Mouse (Mus musculus) inflammation-experienced regulatory T-cells, adult 6 months (primary cell): ENCODE data around the gene Espn. TPM values are rescaled to one million over a fixed set of nuclear protein-coding genes. Genes with fewer than 3 reads are reported as not detected.

Experiments used
- ATAC-seq: one replicate; pipeline ENCODE4 v1.8.0; 2017
- polyA plus RNA-seq, 3 experiments: library from polyadenylated mRNA; unstranded; fragments of 100-300 nt; shearing (Covaris generic); gene quantifications; one replicate each; pipeline ENCODE4 v1.2.1; 2017

Espn gene
- 10 to 100 TPM in 1 of 3 experiments, 1 to 10 TPM in 2; 6.0 to 13.1 (median 9.7) TPM for polyA plus RNA-seq

DNA sequence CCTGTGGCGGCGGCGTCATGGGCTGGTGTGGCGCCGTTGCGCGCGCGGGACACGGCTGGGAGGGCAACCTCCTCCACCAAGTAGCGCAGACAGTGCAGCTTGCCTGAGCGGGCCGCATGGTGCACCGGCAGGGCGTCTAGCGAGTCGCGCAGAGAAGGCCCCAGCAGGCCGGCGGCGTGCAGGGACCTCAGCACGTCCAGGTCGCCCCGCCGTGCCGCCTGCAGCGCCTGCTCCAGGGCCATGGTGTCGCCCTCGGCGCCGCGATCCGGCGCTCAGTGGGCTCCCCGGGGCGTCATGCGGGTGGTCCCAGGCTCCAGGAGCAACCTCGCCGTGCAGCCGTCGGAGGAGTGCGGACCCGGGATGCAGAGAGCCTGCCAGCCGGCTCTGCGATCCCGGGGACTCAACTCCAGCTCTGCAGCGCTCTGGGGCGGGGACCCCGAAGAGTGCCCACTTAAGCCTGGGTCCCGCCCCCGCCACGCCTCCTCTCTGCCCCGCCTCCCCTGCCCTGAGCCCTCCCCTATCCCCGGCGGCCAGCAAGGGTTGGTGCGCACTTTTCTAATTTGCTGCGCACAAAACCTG lies at the start of gene Espn:
TSS of gene Espn (minus strand) at position 406 of the 579 bp plus-strand sequence.
- ATAC-seq: no peak

DNA sequence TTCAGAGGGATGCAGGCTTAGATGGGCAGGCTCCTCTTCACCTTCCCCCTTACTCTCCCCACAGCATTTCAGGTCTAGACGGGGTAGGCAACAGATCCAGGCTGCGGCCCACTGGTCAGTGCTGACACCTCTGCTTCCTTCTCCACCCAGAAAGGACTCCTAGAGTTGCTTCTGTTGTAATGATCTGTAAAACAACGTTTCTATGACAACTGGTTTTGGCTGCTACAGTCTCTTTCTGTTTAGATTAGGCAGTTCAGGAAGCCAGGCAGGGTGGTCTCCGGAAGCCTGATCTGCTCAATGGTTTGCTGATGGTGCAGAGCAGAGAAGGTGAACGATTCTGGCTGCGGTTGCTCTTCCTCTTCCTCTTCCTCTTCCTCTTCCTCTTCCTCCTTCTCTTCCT lies 49.3 kb upstream of the Espn start:
- ATAC-seq: peak; percentile 41

- ATAC-seq: no peak
Measured at GRCm38 (mm10) chr4:152199617-152200016, 47.4 kb upstream of the Espn start.

GRCm38 (mm10) chr4:152197545-152197944 lies 45.4 kb upstream of the Espn start:
- peak; percentile 90 for ATAC-seq

DNA sequence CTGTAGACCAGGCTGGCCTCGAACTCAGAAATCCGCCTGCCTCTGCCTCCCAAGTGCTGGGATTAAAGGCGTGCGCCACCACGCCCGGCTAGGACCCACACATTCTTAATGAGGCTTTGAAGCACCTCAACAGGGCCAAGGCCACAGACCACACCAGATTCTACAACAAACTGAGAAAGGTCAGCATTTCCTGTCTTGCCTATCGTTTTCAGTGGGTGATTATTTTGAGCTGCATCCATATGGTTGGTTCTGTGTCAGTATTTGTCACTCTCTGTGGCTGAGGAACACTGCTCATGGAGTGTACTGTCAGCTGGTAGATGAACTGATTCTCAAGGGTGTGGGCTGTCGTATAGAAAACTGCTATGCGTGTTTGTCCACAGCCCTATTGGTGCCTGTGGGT lies 44.1 kb upstream of the Espn start:
- ATAC-seq: no peak

GRCm38 (mm10) chr4:152194476-152195175 lies 42.5 kb upstream of the Espn start:
- ATAC-seq: no peak

DNA sequence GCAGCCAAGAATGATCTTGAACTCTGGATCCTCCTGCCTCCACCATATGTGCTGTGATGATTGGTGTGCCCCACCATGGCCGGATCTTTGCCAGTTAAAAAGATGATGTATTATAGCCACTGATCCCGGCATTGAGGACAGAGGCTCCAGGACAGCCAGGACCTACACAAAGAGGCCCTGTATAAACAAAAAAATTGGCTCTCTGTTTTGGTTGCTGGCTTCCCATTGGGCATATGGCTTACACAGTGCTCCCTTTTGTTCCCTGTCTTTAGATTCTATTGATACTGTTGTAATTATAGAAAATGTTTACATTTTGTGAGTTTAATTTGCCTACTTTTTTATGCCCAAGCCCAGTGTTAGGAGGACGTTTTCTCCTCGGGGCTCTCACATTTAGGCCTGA lies 40.4 kb upstream of the Espn start:
- ATAC-seq: no peak

GRCm38 (mm10) chr4:152190701-152191100 lies 38.5 kb upstream of the Espn start:
- ATAC-seq: no peak

- ATAC-seq: no peak
Measured at GRCm38 (mm10) chr4:152190096-152190653, 38.0 kb upstream of the Espn start.

- ATAC-seq: peak; percentile 13
Measured at GRCm38 (mm10) chr4:152189691-152190090, 37.5 kb upstream of the Espn start.

DNA sequence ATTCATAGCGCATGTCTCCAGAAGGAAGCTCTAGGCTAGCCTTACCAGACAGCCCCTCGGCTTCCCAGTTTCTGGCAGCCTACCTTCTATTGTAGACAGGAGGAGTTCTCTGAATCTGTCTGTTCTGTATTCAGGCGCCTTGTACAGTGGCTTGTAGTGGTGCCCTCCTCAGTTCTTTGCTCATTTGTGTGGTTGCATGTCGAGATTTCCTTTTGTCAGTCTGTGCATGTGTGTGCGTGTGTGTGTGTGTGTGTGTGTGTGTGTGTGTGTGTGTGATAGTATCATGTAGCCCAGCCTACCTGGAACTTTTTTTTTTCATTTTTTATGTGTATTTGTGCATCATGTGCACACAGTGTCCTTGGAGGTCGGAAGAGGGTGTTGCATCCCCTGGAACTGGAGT lies 36.9 kb upstream of the Espn start:
- ATAC-seq: no peak

DNA sequence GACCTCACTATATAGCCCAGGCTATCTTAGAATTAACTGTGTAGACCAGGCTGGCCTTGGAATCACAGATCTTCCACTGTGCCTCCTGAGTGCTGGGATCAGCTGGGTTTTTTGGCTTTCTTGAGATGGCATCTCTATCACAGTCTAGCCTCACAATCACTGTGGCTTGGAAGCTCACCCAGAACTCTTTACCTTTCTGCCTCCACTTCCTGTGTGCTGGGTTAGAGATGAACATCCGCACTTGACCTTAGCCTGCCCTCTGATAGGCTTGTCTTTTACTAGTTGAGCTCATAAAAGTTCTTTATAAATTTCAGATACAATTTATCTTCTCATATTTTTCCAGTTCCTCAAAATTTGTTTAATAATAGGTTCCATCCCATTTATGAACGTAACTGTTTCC lies 36.5 kb upstream of the Espn start:
- peak; percentile 58 for ATAC-seq

DNA sequence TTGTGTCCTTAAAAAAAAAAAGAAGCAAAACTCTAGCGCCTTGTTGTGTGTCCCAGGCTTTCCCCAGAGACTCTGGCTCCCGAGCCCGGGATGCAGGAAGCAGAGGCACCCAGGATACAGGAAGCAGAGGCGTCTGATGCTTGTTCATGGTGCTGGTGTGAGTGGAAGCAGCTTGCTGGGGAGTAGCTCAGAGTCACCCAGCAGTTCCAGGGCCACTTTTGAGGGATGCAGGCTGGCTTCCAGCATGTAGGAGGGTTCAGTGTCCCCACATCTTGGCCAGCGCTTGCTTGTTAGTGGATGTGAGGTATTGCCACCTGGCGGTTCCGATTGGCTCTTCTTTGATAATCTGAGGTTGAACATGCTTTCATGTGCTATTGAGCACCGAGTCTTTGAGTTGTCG lies 35.0 kb upstream of the Espn start:
- no peak for ATAC-seq

DNA sequence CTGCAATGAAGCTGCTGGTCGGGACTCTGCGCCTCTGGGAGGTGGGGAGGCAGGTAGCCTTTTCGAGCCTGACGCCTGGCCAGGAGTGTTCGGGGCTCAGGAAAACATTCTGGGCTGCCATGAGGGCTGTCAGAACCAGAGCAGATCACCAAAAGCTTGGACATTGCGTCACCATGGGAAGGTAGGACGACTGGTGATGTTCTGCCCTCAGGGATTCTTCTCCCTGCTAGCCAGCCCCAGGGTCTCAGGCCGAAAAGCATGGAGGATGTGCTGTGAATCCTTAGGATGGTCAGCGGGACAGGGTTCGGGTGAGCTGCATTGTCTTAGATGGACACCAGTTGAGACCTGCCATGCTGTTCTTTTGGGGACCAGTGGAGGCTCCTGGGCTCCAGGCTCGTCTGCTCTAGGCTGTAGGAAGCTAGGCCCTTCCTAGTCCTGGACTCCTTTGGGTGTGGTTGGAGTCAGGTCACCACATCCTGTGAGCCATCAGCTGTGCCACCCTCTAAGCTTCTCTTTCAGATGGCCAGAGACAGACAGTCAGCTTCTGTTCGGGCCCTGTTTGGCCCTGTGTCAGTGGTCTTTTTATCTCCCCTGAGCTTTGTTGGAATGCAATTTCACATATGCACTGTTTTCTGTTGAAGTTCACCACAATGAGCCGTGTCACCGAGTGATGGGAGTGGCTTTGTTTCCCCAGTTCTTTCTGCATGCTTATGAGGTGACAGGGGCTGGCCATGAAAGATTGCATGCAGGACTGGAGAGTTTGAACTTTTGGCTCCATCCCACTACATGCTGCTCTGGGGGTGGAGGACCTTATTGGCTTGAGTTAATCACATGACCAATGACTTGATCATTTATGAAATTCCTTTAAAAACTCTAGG lies 34.3 kb upstream of the Espn start:
- peak; percentile 27 for ATAC-seq

DNA sequence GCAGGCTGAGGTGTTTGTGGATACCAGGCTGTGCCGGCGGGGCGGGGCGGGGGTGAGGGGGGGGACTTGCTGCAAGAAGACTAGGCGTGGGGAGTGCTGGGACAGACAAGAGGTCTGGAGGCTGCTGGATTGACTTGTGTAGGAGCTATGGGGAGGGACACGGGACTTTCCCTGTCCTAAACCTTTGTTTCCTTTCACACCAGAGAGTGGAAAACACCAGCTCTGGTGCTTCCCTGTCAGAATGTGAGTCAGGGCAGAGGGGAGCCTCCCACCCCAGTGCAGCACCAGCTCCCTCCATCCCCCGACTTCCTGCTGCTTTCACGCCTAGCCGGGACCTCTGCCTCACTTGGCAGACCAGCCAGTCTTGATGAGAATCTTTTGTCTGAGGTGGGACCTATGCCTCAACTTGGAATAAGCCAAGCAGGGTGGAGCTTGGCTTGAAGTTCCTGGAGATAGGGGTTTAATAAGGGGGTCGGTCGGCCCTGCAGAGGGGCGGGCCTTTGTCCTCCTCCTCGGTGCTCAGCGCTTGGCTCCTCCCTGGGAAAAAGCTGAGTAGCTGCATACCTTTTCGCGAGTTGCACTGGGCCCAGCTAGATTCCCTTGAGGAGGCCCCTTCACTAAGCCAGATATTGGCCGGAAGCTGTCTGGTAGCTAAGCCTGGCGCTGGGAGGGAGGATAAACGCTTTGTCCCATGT lies 33.5 kb upstream of the Espn start:
- peak; percentile 72 for ATAC-seq

DNA sequence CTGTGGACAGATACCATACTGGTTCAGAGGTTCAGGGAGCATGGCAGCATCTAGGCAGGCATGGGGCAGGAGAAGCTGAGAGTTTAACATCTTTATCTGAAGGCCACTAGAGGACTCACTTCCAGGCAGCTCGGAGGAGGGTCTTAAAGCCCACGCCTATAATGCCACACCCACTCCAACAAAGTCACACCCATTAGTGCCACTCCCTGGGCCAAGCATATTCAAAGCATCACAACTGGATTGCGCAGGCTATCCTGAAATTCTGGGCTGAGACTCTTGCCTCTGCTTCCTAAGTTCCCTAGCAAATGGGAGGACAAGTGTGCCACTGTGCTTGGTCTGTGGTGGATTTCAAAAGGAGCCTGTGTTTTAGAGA lies 33.0 kb upstream of the Espn start:
- peak; percentile 15 for ATAC-seq

DNA sequence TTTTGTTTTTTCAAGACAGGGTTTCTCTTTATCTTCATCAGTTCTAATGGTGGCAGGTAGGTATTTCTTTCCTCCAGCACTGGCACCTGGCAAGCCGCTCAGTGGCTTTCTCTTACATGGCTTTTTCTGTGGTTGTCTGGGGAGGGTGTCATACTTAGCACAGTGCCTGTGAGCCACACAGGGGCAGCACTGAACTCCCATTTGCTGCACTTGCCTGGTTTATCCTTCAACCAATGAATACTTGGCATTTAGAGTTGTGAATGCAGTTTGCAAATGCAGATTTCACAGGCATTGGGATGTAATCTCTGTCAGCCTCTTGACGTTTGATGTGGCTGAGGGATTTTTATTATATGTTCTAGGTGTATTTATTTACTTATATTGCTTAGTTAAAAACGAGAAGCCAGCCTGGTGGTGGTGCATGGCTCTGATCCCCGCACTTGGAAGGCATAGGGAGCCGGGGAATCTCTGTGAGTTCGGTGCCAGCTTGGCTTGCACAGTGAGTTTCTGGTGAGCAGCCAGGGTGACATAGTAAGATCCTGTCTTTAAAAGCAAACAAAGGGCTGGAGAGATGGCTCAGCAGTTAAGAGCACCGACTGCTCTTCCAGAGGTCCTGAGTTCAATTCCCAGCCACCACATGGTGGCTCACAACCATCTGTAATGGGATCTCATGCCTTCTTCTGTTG lies 32.3 kb upstream of the Espn start:
- ATAC-seq: peak; percentile 23

DNA sequence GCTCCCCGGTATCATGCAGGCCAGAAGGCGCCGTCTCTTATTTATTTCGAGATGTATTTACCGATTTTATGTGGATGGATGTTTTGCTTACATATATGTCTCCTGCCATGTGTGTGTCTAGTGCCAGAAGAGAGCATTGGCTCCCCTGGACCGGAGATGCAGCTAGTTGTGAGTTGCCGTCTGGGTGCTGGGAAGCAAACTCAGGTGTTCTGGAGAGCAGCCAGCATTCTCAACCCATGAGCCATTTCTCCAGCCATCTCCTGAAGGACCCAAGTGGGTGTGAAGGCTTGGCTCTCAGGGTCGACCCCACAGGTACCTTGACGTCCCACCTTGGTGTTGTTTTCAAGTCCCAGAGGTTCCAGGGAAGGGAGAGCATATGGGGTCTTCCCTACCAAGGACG lies 30.0 kb upstream of the Espn start:
- ATAC-seq: no peak

DNA sequence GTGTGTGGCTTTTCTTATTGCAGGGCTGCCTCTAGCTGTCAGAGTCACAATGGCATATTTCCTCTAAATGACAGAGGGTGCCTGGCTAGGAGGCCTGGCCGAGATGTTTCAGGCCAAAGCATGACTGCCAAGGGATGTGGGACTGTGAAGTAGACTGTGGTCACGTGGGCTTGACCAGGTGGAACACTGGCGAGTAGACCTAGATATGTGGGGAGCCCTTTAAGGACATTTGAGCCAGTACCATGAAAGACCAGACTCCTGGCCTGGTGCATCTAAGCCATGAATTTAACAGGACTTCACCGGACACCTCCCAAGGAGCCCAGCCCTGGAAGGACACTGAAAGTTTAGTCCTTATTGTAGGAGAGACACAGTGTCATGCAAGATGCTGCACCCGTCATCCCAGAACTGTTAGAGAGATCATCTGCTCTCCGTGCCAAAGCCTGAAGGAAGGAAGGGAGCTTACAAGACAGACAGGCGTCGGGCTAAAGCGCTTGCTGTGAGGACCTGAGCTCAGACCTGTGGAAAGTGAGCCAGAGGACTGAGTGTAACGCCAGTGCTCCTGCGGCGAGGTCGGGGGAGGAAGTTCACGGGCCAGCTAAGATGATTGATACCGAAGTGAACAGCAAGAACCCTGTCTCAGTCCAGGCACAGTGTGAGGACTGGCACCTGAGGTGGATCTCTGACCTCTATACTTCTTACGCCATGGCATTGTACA lies 27.9 kb upstream of the Espn start:
- no peak for ATAC-seq

GRCm38 (mm10) chr4:152178916-152179705 lies 26.9 kb upstream of the Espn start:
- peak; percentile 58 for ATAC-seq
